Mouse (Mus musculus) spleen, adult 12 weeks (tissue): ENCODE results near the gene R3hdm1.

Experiments
- DNase-seq: peaks from one replicate; pipeline ENCODE4 v3.0.0; 2022; ENCODE audit warnings: low spot score

R3hdm1 gene

DNA sequence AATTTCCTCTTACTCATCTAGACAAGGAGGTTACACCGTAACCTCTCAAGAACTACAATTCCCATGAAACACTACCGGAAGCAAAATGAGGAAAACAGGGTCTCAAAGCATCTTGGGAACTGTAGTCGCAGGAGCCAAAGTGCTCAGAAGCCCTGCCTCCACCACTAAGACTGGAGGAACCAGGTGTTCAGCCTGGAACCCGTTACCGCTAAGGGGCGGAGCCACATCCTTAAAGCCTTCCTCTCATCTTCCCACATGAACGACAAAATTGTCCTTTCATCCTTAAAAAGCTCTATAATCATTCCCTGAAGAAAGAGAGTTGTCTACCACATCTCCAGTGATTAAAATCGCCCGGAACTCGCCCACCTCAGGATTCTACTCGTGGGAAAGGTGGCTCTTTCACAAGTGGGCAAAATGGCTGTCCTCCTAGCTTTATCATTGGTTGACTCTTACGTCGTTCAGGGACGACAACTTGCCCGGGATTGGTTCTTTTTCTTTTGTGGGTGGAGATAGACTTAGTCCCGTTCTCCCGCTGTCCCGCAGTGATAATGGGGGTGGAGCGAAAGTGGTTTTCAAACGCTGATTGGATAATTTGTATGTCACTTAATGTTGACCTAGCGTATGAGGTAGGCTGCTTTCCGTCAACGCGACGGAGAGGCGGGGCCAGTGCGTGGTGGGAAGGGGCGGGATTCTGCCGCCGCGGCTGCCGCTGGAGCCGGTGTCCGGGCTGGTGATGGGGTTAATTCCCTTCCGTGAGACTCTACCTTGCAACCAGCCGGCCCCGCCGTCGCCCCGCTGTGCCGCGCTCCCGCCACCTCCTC, at the start of gene R3hdm1, which contains the start of gene Zranb3:
R3hdm1 (plus strand) TSS at position 661 of the 821 bp plus-strand sequence.
Zranb3 (minus strand) TSS at position 407 of the 821 bp plus-strand sequence.
- DNase-seq, result peak; percentile 91

GRCm38 (mm10) chr1:128057269-128057668, 45.8 kb upstream of the R3hdm1 start:
- no peak for DNase-seq

DNA sequence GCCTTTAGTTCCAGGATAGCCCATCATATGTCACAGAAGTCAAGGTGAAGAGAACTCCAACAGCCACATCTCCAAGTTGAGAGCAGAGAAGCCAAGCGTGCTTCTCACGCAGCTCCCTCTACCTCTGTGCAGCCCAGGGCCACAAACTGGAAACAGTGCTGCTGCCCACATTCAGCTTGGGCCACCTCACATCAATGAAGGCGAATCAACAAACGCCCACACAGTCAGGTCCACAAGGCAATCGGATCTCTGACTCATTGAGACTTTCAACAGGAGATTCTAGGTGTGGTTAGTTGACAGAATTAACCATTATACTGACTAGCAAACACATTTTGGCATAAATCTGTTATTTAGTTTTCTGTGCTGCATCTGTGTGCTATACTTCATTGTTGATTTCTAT, 44.5 kb upstream of the R3hdm1 start:
- DNase-seq, result no peak

- DNase-seq, result no peak
Measured at GRCm38 (mm10) chr1:128060655-128061344, 42.3 kb upstream of the R3hdm1 start.

DNA sequence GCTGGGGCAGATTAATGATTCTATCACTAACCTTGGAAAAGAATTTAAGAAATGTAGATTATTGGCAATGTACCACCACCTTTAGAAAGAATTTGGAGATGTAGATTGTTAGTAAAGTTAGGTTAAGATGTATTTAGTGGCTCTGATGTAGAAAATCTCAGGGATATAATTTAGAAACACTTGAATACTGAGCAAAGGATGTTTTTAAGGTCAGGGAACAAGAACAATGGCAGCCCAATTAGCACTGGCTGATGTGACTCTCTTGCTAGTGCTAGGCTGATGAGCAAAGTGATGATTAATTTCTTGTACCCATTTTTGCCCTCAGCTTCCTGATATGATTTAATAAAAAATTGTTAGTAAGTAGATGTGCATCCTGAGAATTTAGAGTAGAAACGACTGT, 41.7 kb upstream of the R3hdm1 start:
- no peak for DNase-seq

DNA sequence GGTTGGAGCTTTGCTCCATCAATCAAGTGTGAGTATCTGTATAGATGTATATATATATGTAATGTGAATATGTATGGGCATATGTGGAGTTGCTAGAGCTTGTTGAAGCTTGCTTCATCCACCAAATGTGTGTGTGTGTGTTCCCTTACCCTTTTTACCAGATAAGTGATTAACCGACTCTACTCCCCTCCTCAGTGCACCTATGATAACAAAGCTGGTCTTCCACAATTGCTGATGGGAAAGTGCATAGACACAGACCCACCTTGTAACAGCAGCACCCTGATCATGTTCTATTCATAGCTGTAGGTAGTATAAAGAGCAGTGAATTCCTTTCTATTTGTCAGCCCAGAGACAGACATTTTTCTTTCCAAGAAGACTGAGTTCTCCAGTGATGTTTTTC, 40.9 kb upstream of the R3hdm1 start:
- DNase-seq, result no peak

- DNase-seq, result no peak
Measured at GRCm38 (mm10) chr1:128064716-128065115, 38.4 kb upstream of the R3hdm1 start.

GRCm38 (mm10) chr1:128068945-128069397, 34.1 kb upstream of the R3hdm1 start:
- DNase-seq, result no peak

- no peak for DNase-seq
Measured at GRCm38 (mm10) chr1:128070003-128070402, 33.1 kb upstream of the R3hdm1 start.

- DNase-seq, result no peak
Measured at GRCm38 (mm10) chr1:128073051-128073450, 30.1 kb upstream of the R3hdm1 start.

GRCm38 (mm10) chr1:128076791-128077479, 26.2 kb upstream of the R3hdm1 start:
- no peak for DNase-seq

DNA sequence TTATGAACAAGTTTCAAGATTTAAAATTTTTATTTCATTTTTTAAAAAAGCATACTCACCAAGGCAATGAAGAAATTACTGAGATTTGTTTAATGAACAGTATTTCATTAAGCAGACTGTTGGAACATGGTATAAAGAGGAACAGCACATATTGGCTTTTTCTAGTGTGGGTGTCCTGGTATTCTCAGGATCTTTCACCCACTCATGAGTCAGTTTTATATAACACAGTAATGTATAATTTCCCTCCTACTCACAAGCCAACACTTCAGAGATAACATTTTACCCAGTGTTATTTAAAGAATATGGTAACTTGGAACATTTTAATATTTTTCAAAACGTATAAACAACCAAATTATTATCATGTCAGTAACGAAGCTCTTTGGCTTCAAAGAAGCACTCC, 25.3 kb upstream of the R3hdm1 start:
- DNase-seq, result no peak

DNA sequence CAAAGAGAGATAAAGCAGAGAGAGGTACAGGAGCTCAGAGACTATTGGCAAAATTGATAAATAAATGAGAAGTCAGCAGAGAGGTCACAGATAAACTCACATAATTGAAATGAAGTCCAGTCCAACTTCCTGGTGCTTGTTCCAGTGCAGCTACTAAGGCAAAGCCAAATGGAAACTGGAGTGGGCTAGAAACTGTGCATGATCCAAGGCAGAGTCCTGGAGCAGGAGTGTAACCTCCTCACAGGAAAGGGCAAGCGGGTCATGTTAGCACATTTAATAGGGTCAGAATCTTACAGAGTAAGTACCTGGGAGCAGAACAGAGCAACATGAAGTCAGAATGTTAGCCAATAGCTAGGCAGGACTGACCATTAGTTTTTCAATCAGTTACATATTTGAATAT, 24.5 kb upstream of the R3hdm1 start:
- DNase-seq, result no peak

- DNase-seq, result no peak
Measured at GRCm38 (mm10) chr1:128080936-128081696, 22.0 kb upstream of the R3hdm1 start.

DNA sequence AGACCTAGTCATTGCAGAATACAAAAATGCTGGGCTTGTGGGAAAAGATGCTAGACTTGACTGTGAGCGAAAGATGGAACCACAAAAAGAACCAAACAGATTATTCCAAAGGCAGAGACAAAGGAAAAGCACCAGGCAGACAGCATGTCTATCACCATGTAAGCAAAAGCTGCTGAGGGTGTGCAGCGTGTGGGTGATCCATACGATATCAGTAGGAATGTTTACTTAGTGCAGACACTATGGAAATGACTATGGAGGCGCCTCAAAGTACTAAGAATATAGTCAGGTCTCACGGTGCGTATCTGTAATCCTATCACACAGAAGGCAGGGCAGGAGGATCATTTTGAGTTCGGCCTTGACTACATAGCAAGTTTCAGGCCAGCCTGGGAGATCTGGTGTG, 21.2 kb upstream of the R3hdm1 start:
- DNase-seq, result no peak

DNA sequence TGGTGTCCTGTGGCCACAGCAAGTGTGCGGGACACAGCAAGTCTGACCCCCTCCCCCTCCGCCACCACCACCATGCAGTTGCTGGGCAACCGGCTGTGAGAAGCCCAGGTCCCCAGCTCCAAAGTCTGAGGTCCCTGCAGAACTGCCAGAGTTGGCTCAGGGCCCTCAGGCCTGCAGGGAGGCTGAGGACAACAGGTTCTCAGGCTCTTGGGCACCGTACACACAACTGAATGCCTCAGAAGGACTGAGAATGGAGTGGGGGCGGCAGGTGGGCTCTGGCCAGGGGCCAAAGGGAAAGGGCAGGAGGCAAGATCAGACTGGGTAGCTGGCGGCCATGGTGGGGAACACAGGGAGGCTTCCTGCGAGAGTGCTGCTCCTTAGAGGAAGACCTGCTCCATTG, 20.3 kb upstream of the R3hdm1 start:
- no peak for DNase-seq

DNA sequence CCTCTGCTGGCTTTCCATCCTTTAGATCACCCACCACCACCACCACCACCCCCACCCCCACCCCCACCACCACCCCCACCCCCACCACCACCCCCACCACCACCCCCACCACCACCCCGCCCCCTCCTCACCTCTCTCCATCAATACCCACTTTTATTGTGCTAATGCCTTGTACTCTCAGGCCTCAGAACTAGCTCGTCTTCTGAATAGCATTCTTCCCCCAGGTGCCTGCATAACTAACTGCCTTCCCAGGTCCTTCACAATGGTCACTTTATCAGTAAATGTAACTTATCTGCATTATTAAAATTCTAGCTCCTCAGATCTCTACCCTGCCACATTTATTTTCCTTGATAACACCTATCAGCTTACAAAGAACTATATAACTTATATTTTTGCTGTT, 8.4 kb upstream of the R3hdm1 start:
- no peak for DNase-seq

DNA sequence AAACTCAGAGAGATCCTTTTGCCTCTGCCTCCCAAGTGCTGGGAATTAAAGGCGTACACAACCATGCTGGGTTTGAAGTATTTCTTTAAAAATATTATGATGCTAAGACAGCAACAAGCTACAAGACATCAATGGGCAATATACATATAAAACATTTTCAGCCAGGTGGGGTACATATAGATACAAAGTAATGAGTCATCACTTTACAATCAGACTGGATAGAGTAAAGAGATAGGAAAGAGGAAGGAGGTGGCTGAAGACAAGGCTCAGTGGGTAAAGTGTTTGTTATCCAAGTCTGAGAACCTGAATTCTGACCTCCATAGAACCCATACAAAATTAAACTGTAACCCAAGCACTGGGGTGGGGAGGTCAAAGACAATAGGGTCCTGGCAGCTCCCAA, 4.8 kb upstream of the R3hdm1 start:
- DNase-seq, result no peak

- DNase-seq, result no peak
Measured at GRCm38 (mm10) chr1:128102251-128102640, 855 bp upstream of the R3hdm1 start.

- DNase-seq, result peak; percentile 57
Measured at GRCm38 (mm10) chr1:128103520-128104088, 503 bp downstream of the R3hdm1 start.

DNA sequence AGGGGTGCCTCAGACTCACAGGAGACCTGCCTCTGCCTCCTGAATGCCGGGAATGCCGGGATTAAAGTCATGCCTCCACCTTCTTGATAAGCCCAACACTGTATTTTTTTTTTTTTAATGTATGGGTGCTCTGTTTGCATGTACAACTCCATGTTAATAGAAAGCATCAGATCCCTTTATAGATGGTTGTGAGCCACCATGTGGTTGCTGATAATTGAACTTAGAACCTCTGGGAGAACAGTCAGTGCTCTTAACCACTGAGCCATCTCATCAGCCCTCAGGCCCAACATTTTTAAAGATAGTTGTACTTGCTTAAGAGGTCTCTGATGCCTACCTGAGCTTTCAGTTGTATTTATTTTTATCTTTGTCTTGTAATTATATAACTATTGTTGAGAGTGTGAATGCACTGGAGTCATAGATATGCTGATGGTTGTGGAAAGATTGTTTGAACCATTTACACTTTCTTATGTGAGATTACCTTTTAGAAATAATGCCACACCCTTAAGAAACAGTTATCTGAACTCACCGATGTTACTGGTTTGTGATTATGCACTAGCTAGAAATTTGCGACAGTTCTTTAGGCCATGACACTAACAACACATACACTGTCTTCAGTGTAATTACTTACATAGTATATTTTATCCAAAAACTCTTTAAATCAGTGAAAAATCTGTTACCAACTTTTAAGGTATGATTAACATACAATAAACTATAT, 18.0 kb downstream of the R3hdm1 start:
- DNase-seq, result no peak
